Mouse (Mus musculus) E14TG2a.4 (cell line): ENCODE measurements around the gene Pidd1.
A peak's percentile ranks its signal among the peaks of the same experiment; 100 is the strongest.

Source experiments
- H3K27me3 ChIP-seq: 2 replicates; pipeline ENCODE4 v1.6.1; 2014; ENCODE audit warnings: low read length, control low read depth; ENCODE audit not compliant: insufficient read depth
- H3K36me3 ChIP-seq: 2 replicates; pipeline ENCODE4 v1.6.1; 2014; ENCODE audit warnings: low read length, control low read depth; ENCODE audit not compliant: insufficient read depth
- H3K4me1 ChIP-seq: replicated peaks from 2 replicates; pipeline ENCODE4 v1.6.1; 2014; ENCODE audit warnings: low read depth, low read length, control low read depth
- H3K4me3 ChIP-seq: replicated peaks from 2 replicates; pipeline ENCODE4 v1.5.1; 2014; ENCODE audit warnings: mild to moderate bottlenecking, low read length
- H3K9me3 ChIP-seq: 2 replicates; pipeline ENCODE4 v1.6.1; 2014; ENCODE audit warnings: low read length, control low read depth
- CTCF ChIP-seq: conservative IDR thresholded peaks from 2 replicates; pipeline ENCODE4 v1.5.1; 2014; ENCODE audit warnings: low read length
- NANOG ChIP-seq: IDR thresholded peaks from 2 replicates; pipeline ENCODE4 v1.6.1; 2014; ENCODE audit warnings: borderline replicate concordance, low read length, mixed read lengths
- POU5F1 ChIP-seq: IDR thresholded peaks from 2 replicates; pipeline ENCODE4 v1.6.1; 2014; ENCODE audit warnings: low read length, borderline replicate concordance

Gene Pidd1

GRCm38 (mm10) chr7:141443081-141443821 lies 574 bp downstream of the Pidd1 start:
- peak overlapping the region; percentile 87 for H3K4me3 ChIP-seq
- H3K36me3 ChIP-seq = peaks cover 53% of the 10 kb centered on the region
- no peaks in the 10 kb centered on the region for H3K9me3 ChIP-seq
- peaks cover 78% of the 10 kb centered on the region for H3K4me1 ChIP-seq
- H3K27me3 ChIP-seq = no peaks in the 10 kb centered on the region
- TF ChIP-seq CTCF (peak; percentile 51), POU5F1 (no peak)

GRCm38 (mm10) chr7:141442199-141442598 lies 1.6 kb downstream of the Pidd1 start:
- no peak for TF ChIP-seq POU5F1
- no peak for TF ChIP-seq CTCF
- TF ChIP-seq NANOG = no peak

GRCm38 (mm10) chr7:141441460-141441859 lies 2.4 kb downstream of the Pidd1 start:
- peak overlapping the region; percentile 87 for H3K4me3 ChIP-seq
- peaks cover 87% of the 10 kb centered on the region for H3K4me1 ChIP-seq
- H3K27me3 ChIP-seq = no peaks in the 10 kb centered on the region
- peaks cover 53% of the 10 kb centered on the region for H3K36me3 ChIP-seq
- no peak for TF ChIP-seq CTCF
- TF ChIP-seq POU5F1 = no peak
- TF ChIP-seq NANOG = no peak
- H3K9me3 ChIP-seq = no peaks in the 10 kb centered on the region

More at GRCm38 (mm10) chr7:141442199-141442598, 1.6 kb downstream of the Pidd1 start:
- Histone ChIP-seq H3K9me3 (no peaks in the 10 kb centered on the region), H3K4me3 (peak overlapping the region; percentile 87), H3K27me3 (no peaks in the 10 kb centered on the region), H3K36me3 (peaks cover 53% of the 10 kb centered on the region), H3K4me1 (peaks cover 85% of the 10 kb centered on the region)

- TF ChIP-seq NANOG = no peak
- TF ChIP-seq POU5F1 = no peak
- peak; percentile 87 for TF ChIP-seq CTCF
- peak overlapping the region; percentile 87; the same call in 1 of the 2 replicates for H3K4me3 ChIP-seq
- H3K9me3 ChIP-seq = no peaks in the 10 kb centered on the region
- H3K36me3 ChIP-seq = peaks cover 53% of the 10 kb centered on the region
- H3K4me1 ChIP-seq = peaks cover 89% of the 10 kb centered on the region
- H3K27me3 ChIP-seq = no peaks in the 10 kb centered on the region
Observed at GRCm38 (mm10) chr7:141440613-141441012, 3.2 kb downstream of the Pidd1 start.

- H3K4me3 ChIP-seq = no peak overlapping the region
- no peaks in the 10 kb centered on the region for H3K27me3 ChIP-seq
- H3K36me3 ChIP-seq = peaks cover 53% of the 10 kb centered on the region
- no peaks in the 10 kb centered on the region for H3K9me3 ChIP-seq
- no peak for TF ChIP-seq NANOG
- H3K4me1 ChIP-seq = peaks cover 88% of the 10 kb centered on the region
Observed at GRCm38 (mm10) chr7:141439811-141440210, 4.0 kb downstream of the Pidd1 start.

GRCm38 (mm10) chr7:141439140-141439679 lies 4.6 kb downstream of the Pidd1 start:
- Histone ChIP-seq H3K36me3 (peaks cover 53% of the 10 kb centered on the region), H3K27me3 (no peaks in the 10 kb centered on the region), H3K9me3 (no peaks in the 10 kb centered on the region), H3K4me1 (peaks cover 88% of the 10 kb centered on the region), H3K4me3 (no peak overlapping the region)
- TF ChIP-seq POU5F1 (no peak), CTCF (no peak), NANOG (no peak)

GRCm38 (mm10) chr7:141438201-141438968 lies 5.4 kb downstream of the Pidd1 start:
- Histone ChIP-seq H3K9me3 (no peaks in the 10 kb centered on the region), H3K36me3 (peaks cover 60% of the 10 kb centered on the region)

GRCm38 (mm10) chr7:141437178-141438120 lies 6.4 kb downstream of the Pidd1 start, which contains the start of gene Slc25a22:
TSS of gene Slc25a22 (minus strand) at chr7:141437892.
- peaks cover 64% of the 10 kb centered on the region for H3K36me3 ChIP-seq
- TF ChIP-seq NANOG = no peak
- TF ChIP-seq POU5F1 = no peak
- TF ChIP-seq CTCF = peak; percentile 21
- H3K4me3 ChIP-seq = peak within 1 kb of the TSS; percentile 85

More at GRCm38 (mm10) chr7:141438201-141438968, 5.4 kb downstream of the Pidd1 start:
- TF ChIP-seq NANOG = no peak
- no peak for TF ChIP-seq CTCF
- no peak for TF ChIP-seq POU5F1
- Histone ChIP-seq H3K27me3 (no peaks in the 10 kb centered on the region), H3K4me3 (no peak overlapping the region), H3K4me1 (peaks cover 90% of the 10 kb centered on the region)

More at GRCm38 (mm10) chr7:141437178-141438120, 6.4 kb downstream of the Pidd1 start, which contains the start of gene Slc25a22:
- Histone ChIP-seq H3K4me1 (peaks cover 90% of the 10 kb centered on the region), H3K27me3 (no peaks in the 10 kb centered on the region), H3K9me3 (no peaks in the 10 kb centered on the region)
